Mouse (Mus musculus): ENCODE measurements at regions not wholly inside any gene's neighbourhood (a gene's known extent, or its start where the extent isn't known, plus 50 kb on each side); places are given as distances from the start of the nearest gene placed in this dataset.

DNA sequence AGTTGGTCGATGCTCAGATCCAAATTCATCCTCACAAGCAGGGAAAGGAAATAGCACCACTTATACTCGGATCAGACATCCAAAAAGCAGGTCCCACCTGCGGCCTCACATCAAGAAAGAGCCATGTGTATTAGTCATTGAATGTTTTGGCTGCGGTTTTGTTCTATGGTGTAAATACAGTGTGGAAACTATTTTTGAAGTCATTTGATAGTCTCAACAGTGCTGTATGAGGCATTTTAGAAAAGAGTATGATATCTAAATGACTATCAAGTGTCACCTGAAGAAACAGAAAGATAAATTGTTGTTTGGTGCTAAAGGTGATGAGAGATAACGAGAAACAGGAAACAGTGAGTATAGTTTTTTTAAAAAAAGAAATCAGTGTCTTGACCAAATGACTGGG, 74.7 kb downstream of the Cep44 start:
- no peak for DNase-seq (ENCODE audit: low read depth)

- DNase-seq (ENCODE audit: low read depth), result no peak
Observed at GRCm38 (mm10) chr8:56475138-56475537, 75.7 kb downstream of the Cep44 start.

GRCm38 (mm10) chr8:56474335-56474734, 76.5 kb downstream of the Cep44 start:
- DNase-seq (ENCODE audit: low read depth), result no peak

DNA sequence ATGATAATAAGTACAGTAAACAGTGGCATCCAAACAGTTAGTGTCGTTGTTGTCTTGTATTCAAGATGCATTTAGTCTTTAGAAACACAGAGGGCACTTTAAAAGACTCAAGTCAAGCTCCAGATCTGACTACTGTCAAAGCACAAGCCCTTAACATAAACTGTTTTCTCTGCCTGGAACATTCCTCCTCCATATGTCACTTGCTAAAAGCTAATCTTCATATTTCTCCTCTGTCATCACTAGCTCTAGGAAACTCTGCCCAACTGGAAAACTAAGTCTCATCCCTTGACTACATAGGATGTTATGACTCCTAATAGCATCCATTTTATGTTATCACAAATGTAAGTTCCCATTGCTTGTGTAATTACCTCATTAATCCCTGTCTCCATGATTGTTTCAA, 85.8 kb downstream of the Cep44 start:
- DNase-seq (ENCODE audit: low read depth), result no peak

DNA sequence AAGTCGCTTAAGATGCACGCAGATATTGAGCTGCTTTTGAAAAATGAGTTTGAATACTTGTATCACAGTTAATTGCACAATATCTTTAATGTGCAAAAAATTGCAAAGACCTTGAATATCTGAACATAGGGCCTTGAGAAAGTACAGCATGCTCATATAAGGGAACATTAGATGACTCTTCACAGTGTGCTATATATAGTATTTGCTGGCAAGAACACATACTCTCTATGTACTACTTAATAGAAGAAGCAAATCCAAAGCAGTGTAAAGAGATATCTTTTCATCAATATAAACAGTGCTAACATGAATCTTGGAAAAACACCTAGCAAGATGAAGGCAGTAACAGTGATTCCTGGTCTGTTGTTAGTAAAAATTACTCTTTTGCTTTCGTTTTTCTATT, 99.9 kb downstream of the Cep44 start:
- DNase-seq (ENCODE audit: low read depth), result no peak

- peak; percentile 2 for DNase-seq (ENCODE audit: low read depth)
Observed at GRCm38 (mm10) chr8:56443676-56444075, 107.2 kb downstream of the Cep44 start.

DNA sequence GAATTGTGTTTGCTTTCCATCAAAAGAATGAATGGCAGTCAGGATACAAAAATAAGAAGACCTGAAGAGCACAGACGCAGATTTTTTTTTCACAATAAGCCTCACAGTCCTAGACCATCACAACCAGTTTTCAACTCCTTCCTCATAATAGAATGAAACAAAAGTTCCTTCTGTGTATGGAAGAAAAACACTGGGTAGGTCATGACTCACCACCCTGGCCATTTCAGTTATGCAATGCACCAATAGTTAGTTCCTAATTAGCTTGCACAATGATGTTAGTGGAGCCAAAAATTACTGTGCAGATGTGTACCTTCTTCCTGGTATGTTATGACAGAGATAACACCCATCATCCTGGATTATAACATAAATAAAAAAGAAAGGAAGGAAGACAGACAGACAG, 111.4 kb downstream of the Cep44 start:
- DNase-seq (ENCODE audit: low read depth), result no peak

GRCm38 (mm10) chr8:56434826-56435225, 116.0 kb downstream of the Cep44 start:
- no peak for DNase-seq (ENCODE audit: low read depth)

GRCm38 (mm10) chr8:56412026-56412425, 117.6 kb downstream of the Hpgd start:
- DNase-seq (ENCODE audit: low read depth), result no peak

DNA sequence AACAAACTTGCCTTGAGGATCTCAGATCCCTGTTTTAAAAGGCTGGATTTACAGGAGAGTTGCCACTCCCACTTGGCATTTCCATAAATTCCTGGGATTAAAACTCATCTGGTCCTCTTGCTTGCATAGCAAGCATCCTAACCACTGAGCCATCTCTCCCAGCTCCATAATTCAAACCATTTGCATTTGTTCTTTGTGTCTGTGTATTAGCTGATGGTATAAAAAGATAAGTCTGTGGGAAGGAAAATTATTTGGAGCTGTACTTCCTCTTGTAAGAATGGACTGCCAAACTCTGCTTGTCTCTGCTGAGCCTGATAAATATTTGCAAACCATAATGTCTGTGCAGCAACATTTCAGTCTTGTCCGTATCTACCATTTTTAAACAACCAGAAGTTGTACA, 116.0 kb downstream of the Hpgd start:
- no peak for DNase-seq (ENCODE audit: low read depth)

GRCm38 (mm10) chr8:56407267-56407666, 112.9 kb downstream of the Hpgd start:
- no peak for DNase-seq (ENCODE audit: low read depth)

DNA sequence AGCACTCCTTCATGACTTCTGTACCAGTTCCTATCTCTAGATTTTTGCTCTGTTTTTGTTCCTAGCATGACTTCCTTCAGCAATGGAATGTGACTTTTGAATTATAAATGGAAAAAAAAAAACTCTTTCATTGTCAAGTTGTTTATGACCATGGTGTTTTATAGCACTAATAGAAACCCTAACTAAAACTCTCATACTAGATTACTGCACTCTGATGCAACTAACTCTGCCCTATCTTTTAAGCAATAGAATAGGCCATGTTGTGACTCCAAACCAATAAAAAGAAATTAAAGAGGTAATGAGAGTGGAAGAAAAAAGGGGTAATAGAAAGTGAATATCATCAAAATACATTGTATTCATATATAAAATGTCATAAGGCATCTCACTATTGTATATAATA, 111.9 kb downstream of the Hpgd start:
- no peak for DNase-seq (ENCODE audit: low read depth)

- DNase-seq (ENCODE audit: low read depth), result no peak
Observed at GRCm38 (mm10) chr8:56397611-56398010, 103.2 kb downstream of the Hpgd start.

DNA sequence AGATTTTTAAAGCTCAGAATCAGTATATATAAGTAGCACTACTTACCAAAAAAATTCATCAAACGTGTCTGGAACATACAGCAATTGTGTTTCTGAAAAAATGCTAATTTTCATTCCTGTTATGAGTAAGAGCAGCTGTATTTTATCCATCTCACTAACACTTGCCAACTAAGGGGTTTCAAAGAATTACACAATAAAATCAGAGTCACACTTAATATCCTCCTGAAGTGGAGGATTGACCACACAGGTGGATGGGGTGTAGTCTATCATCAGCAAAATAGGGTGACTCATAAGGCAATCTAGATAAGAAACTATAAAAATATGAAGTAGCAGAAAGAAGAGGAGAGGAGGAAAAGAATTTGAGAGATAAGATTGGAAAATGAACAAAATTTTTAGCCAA, 102.0 kb downstream of the Hpgd start:
- no peak for DNase-seq (ENCODE audit: low read depth)

GRCm38 (mm10) chr8:56392626-56393025, 98.2 kb downstream of the Hpgd start:
- DNase-seq (ENCODE audit: low read depth), result no peak

- DNase-seq (ENCODE audit: low read depth), result no peak
Observed at GRCm38 (mm10) chr8:56392158-56392557, 97.8 kb downstream of the Hpgd start.

Measured in naive thymus-derived CD4-positive, alpha-beta T cell, adult 2 months (primary cell).